Mouse (Mus musculus) left cerebral cortex, adult 2 months (tissue): ENCODE results near the gene Unc79. TPM values are rescaled to one million over a fixed set of nuclear protein-coding genes. Genes with fewer than 3 reads are reported as not detected.

ENCODE experiments used
- DNase-seq, 2 experiments: peaks; one replicate each; pipeline ENCODE4 v3.0.0; 2021 to 2022; ENCODE audit warnings: low spot score in 2 of 2, mixed read lengths in 1 of 2; ENCODE audit errors: extremely low spot score in 1 of 2
- H3K27ac ChIP-seq: fragments of 200-600 bp; 2 replicates; pipeline ENCODE4 v1.8.1; 2022
- H3K4me3 ChIP-seq: fragments of 200-600 bp; 2 replicates; pipeline ENCODE4 v1.8.1; 2022
- CTCF ChIP-seq: fragments of 200-600 bp; IDR thresholded peaks from 2 replicates; pipeline ENCODE4 v1.8.1; 2022; ENCODE audit warnings: antibody characterized with exemption, mild to moderate bottlenecking, moderate library complexity
- intact Hi-C: fragments of 180-260 bp; cut with DNase I; formaldehyde crosslinking; loops from one replicate; pipeline ENCODE4 v1.15.1; 2025
- total RNA-seq, 2 experiments: library from RNA; stranded (reverse); gene quantifications; 2 replicates each; pipeline ENCODE4 v1.2.3; 2021

Unc79 gene
- total RNA-seq, 2 experiments from 2014 or later, result 60.8 to 66.7 TPM

- Histone ChIP-seq H3K4me3 (no peak overlapping the region), H3K27ac (no peak overlapping the region)
- TF ChIP-seq CTCF, result peak; percentile 58
- intact Hi-C loops, result loop anchor here (1.0 to 5.0 kb wide), 2 partner anchors 98 to 178 kb away; partner anchors contain the start of gene Prima1
- DNase-seq, result peak; percentile 43 to 58
Observed at GRCm38 (mm10) chr12:103143798-103144565, 195.3 kb downstream of the Unc79 start.

- intact Hi-C loops, result no loop called here
- H3K4me3 ChIP-seq, result no peak overlapping the region
- no peak for DNase-seq
- TF ChIP-seq CTCF, result no peak
- no peak overlapping the region for H3K27ac ChIP-seq
Observed at GRCm38 (mm10) chr12:103150247-103150646, 201.6 kb downstream of the Unc79 start.

- TF ChIP-seq CTCF, result peak; percentile 34
- no peak for DNase-seq
- no peak overlapping the region for H3K4me3 ChIP-seq
- H3K27ac ChIP-seq, result no peak overlapping the region
- intact Hi-C loops, result no loop called here
Observed at GRCm38 (mm10) chr12:103154927-103155326, 206.3 kb downstream of the Unc79 start.

GRCm38 (mm10) chr12:103155406-103155805 lies 206.7 kb downstream of the Unc79 start:
- no peak for DNase-seq
- intact Hi-C loops, result no loop called here
- TF ChIP-seq CTCF, result no peak
- no peak overlapping the region for H3K27ac ChIP-seq
- H3K4me3 ChIP-seq, result no peak overlapping the region

- TF ChIP-seq CTCF, result no peak
- Histone ChIP-seq H3K27ac (no peak overlapping the region), H3K4me3 (no peak overlapping the region)
- DNase-seq, result no peak
- intact Hi-C loops, result no loop called here
Observed at GRCm38 (mm10) chr12:103157129-103157910, 208.7 kb downstream of the Unc79 start.

GRCm38 (mm10) chr12:103159016-103159415 lies 210.4 kb downstream of the Unc79 start:
- intact Hi-C loops, result no loop called here
- peak in 1 of 2 experiments; percentile 58 for DNase-seq
- no peak for TF ChIP-seq CTCF
- H3K27ac ChIP-seq, result no peak overlapping the region
- H3K4me3 ChIP-seq, result no peak overlapping the region

GRCm38 (mm10) chr12:103160721-103161120 lies 212.1 kb downstream of the Unc79 start:
- no peak for TF ChIP-seq CTCF
- Histone ChIP-seq H3K4me3 (no peak overlapping the region), H3K27ac (no peak overlapping the region)
- intact Hi-C loops, result no loop called here
- no peak for DNase-seq

GRCm38 (mm10) chr12:103163596-103163995 lies 214.9 kb downstream of the Unc79 start:
- no peak overlapping the region for H3K27ac ChIP-seq
- H3K4me3 ChIP-seq, result no peak overlapping the region
- no peak for DNase-seq
- intact Hi-C loops, result no loop called here
- no peak for TF ChIP-seq CTCF

GRCm38 (mm10) chr12:103164101-103165030 lies 215.7 kb downstream of the Unc79 start:
- intact Hi-C loops, result no loop called here
- Histone ChIP-seq H3K4me3 (no peak overlapping the region), H3K27ac (no peak overlapping the region)
- DNase-seq, result no peak
- TF ChIP-seq CTCF, result no peak

GRCm38 (mm10) chr12:103168892-103169291 lies 220.2 kb downstream of the Unc79 start:
- no peak for TF ChIP-seq CTCF
- Histone ChIP-seq H3K4me3 (no peak overlapping the region), H3K27ac (no peak overlapping the region)
- intact Hi-C loops, result no loop called here
- no peak for DNase-seq

GRCm38 (mm10) chr12:103183057-103183456 lies 234.4 kb downstream of the Unc79 start:
- intact Hi-C loops, result no loop called here
- Histone ChIP-seq H3K4me3 (no peak overlapping the region), H3K27ac (no peak overlapping the region)
- TF ChIP-seq CTCF, result no peak
- no peak for DNase-seq
